Mouse (Mus musculus) hindbrain, embryonic 11.5 days (tissue): ENCODE measurements at regions not wholly inside any gene's neighbourhood (a gene's known extent, or its start where the extent isn't known, plus 50 kb on each side); places are given as distances from the start of the nearest gene placed in this dataset.
A peak's percentile ranks its signal among the peaks of the same experiment; 100 is the strongest.

ENCODE experiments used
- ATAC-seq: fragments of 200-750 bp; cut with Nextera tagmentation; 2 replicates; pipeline ENCODE4 v1.8.0; 2017; ENCODE audit warnings: mild to moderate bottlenecking, moderate TSS enrichment, moderate library complexity; ENCODE audit not compliant: low FRiP score
- DNase-seq: peaks from one replicate; pipeline ENCODE4 v3.0.0-alpha.2; 2015; ENCODE audit warnings: low spot score
- H3K27ac ChIP-seq: fragments of 300-500 bp; sonication (generic); 2 replicates; pipeline ENCODE4 v1.5.1; 2014; ENCODE audit warnings: mild to moderate bottlenecking, low read depth, low read length
- H3K27me3 ChIP-seq: fragments of 300-500 bp; sonication (generic); 2 replicates; pipeline ENCODE4 v1.6.1; 2014; ENCODE audit warnings: mild to moderate bottlenecking, low read length, moderate library complexity, mixed read lengths; ENCODE audit not compliant: control insufficient read depth, insufficient read depth
- H3K36me3 ChIP-seq: fragments of 300-500 bp; sonication (generic); 2 replicates; pipeline ENCODE4 v1.6.1; 2014; ENCODE audit warnings: mild to moderate bottlenecking, low read length, moderate library complexity, mixed read lengths; ENCODE audit not compliant: control insufficient read depth, insufficient read depth
- H3K4me1 ChIP-seq: fragments of 300-500 bp; sonication (generic); replicated peaks from 2 replicates; pipeline ENCODE4 v1.6.1; 2014; ENCODE audit warnings: low read length, mixed read lengths; ENCODE audit not compliant: control insufficient read depth, insufficient read depth
- H3K4me2 ChIP-seq: fragments of 300-500 bp; sonication (generic); replicated peaks from 2 replicates; pipeline ENCODE4 v1.6.1; 2014; ENCODE audit warnings: mild to moderate bottlenecking, low read depth, low read length
- H3K4me3 ChIP-seq: fragments of 300-500 bp; sonication (generic); 2 replicates; pipeline ENCODE4 v1.5.1; 2014; ENCODE audit warnings: low read depth, low read length
- H3K9ac ChIP-seq: fragments of 300-500 bp; sonication (generic); 2 replicates; pipeline ENCODE4 v1.6.1; 2014; ENCODE audit warnings: low read depth, low read length
- H3K9me3 ChIP-seq: fragments of 300-500 bp; sonication (generic); 2 replicates; pipeline ENCODE4 v1.6.1; 2016; ENCODE audit warnings: low read length; ENCODE audit not compliant: control insufficient read depth
- WGBS: fragments of 180-500 bp; shearing (Covaris S2); extraction: QIAGEN DNeasy Blood & Tissue Kit; methylation state at CpG from one replicate; pipeline ENCODE4 v1.1.7; 2014; 5-methylcytosine and 5-hydroxymethylcytosine counted together

DNA sequence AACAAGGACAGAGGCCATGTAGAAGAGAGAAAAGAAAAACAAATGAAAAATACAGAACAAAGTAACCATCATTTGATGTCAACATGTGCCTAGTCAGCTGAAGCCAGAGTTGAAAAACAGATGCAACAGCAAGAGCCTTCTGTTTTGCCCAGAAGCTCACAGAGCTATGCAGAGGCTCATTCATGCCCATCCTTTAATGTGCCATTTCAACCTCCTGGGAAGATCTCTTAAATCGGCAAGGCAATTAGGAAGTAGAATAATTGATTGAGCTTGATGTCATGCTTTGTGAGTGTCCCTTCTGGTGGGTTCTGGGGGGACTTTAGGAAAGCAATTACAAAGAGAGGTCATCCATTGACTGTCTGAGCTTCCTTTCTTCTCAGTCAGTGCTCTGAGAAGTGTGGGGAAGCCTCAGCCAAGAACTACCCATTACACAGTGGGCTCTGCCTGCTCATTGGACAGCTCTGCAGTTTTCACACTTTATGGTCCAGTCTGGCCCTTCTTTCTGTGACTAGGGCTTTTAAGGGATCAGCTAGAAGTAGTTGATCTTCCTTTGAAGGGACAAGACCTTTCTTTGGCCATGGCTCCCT is 240.2 kb downstream of the Kcne4 start:
- H3K36me3 ChIP-seq = no peaks in the 10 kb centered on the region
- ATAC-seq (peak; percentile 49; the same call in 1 of the 2 replicates), DNase-seq (no peak)
- H3K9ac ChIP-seq = no peak overlapping the region
- no peak overlapping the region for H3K4me2 ChIP-seq
- H3K4me1 ChIP-seq = no peaks in the 10 kb centered on the region
- no peak overlapping the region for H3K27ac ChIP-seq
- 29% methylated on average over 1 of the region's 1 CpGs for WGBS
- H3K27me3 ChIP-seq = no peaks in the 10 kb centered on the region
- no peak overlapping the region for H3K4me3 ChIP-seq
- no peaks in the 10 kb centered on the region for H3K9me3 ChIP-seq

- Histone ChIP-seq H3K27me3 (no peaks in the 10 kb centered on the region), H3K4me1 (no peaks in the 10 kb centered on the region), H3K36me3 (no peaks in the 10 kb centered on the region), H3K9ac (no peak overlapping the region), H3K9me3 (no peaks in the 10 kb centered on the region), H3K27ac (no peak overlapping the region), H3K4me3 (no peak overlapping the region), H3K4me2 (no peak overlapping the region)
- WGBS = 89% methylated on average over 1 of the region's 1 CpGs
- no peak for DNase-seq
- no peak for ATAC-seq
These were observed 263.7 kb downstream of the Kcne4 start for GRCm38 (mm10) chr1:79080231-79080630.
